Mouse (Mus musculus) mouse embryonic stem cell (cell line): ENCODE results near the gene Evc.

ENCODE experiments used
- in situ Hi-C, 2 experiments: fragments of 300-500 bp; cut with MboI; formaldehyde crosslinking; loops; 1 replicate in 1 of 2; 3 replicates in 1 of 2; pipeline ENCODE4 v1.14.3; 2019 to 2020; ENCODE audit warnings: low sequenced_read_pairs in 2 of 2, low pct_unique_long_range_greater_than_20kb in 1 of 2, mixed read lengths in 1 of 2; ENCODE audit not compliant: unreplicated experiment in 1 of 2

The Evc gene

GRCm38 (mm10) chr5:37320174-37320573, 16.5 kb downstream of the Evc start:
- in situ Hi-C loops = no loop called here

GRCm38 (mm10) chr5:37318715-37319114, 18.0 kb downstream of the Evc start:
- in situ Hi-C loops = no loop called here

- in situ Hi-C loops = no loop called here
These were observed 23.5 kb downstream of the Evc start for GRCm38 (mm10) chr5:37312980-37313722.

- in situ Hi-C loops = no loop called here
These were observed 26.7 kb downstream of the Evc start for GRCm38 (mm10) chr5:37310026-37310425.

- in situ Hi-C loops = loop anchor here in 1 of 2 experiments (25.0 kb wide), 1 partner anchor 414 kb away; the partner anchor contains the start of gene Stk32b
These were observed 38.3 kb downstream of the Evc start for GRCm38 (mm10) chr5:37298370-37298769.

GRCm38 (mm10) chr5:37296717-37297116, 40.0 kb downstream of the Evc start:
- in situ Hi-C loops = loop anchor here in 1 of 2 experiments (25.0 kb wide), 1 partner anchor 416 kb away; the partner anchor contains the start of gene Stk32b

- in situ Hi-C loops = loop anchor here in 1 of 2 experiments (25.0 kb wide), 1 partner anchor 421 kb away; the partner anchor contains the start of gene Stk32b
These were observed 45.7 kb downstream of the Evc start for GRCm38 (mm10) chr5:37290983-37291382.

GRCm38 (mm10) chr5:37289236-37289635, 47.5 kb downstream of the Evc start:
- in situ Hi-C loops = loop anchor here in 1 of 2 experiments (25.0 kb wide), 1 partner anchor 423 kb away; the partner anchor contains the start of gene Stk32b

- in situ Hi-C loops = loop anchor here in 1 of 2 experiments (25.0 kb wide), 1 partner anchor 424 kb away; the partner anchor contains the start of gene Stk32b
These were observed 48.3 kb downstream of the Evc start for GRCm38 (mm10) chr5:37288374-37288773.

GRCm38 (mm10) chr5:37281021-37281420, 55.7 kb downstream of the Evc start:
- in situ Hi-C loops = loop anchor here in 1 of 2 experiments (25.0 kb wide), 1 partner anchor 431 kb away; the partner anchor contains the start of gene Stk32b

- in situ Hi-C loops = no loop called here
These were observed 72.9 kb downstream of the Evc start for GRCm38 (mm10) chr5:37263816-37264215.

- in situ Hi-C loops = no loop called here
These were observed 75.0 kb downstream of the Evc start for GRCm38 (mm10) chr5:37261734-37262133.

GRCm38 (mm10) chr5:37257243-37257642, 79.5 kb downstream of the Evc start:
- in situ Hi-C loops = no loop called here

GRCm38 (mm10) chr5:37256823-37257222, 79.9 kb downstream of the Evc start:
- in situ Hi-C loops = no loop called here

GRCm38 (mm10) chr5:37254523-37254922, 82.2 kb downstream of the Evc start:
- in situ Hi-C loops = no loop called here

- in situ Hi-C loops = no loop called here
These were observed 84.4 kb downstream of the Evc start for GRCm38 (mm10) chr5:37252101-37252804.

- in situ Hi-C loops = no loop called here
These were observed 85.1 kb downstream of the Evc start for GRCm38 (mm10) chr5:37251596-37251995.

GRCm38 (mm10) chr5:37248870-37249269, 87.8 kb downstream of the Evc start:
- in situ Hi-C loops = no loop called here

GRCm38 (mm10) chr5:37247456-37247855, 89.2 kb downstream of the Evc start:
- in situ Hi-C loops = no loop called here
